Mouse (Mus musculus) neural tube, embryonic 15.5 days (tissue): Measurements from ENCODE around the gene Gm10665. TPM values are rescaled to one million over a fixed set of nuclear protein-coding genes. Genes with fewer than 3 reads are reported as not detected.
"Not testable (repeated sequence)": the region's sequence is repeated elsewhere in the genome, so short reads cannot be mapped to it uniquely, and the experiment has no call there.

Experiments used
- ATAC-seq: fragments of 200-750 bp; cut with Nextera tagmentation; 2 replicates; pipeline ENCODE4 v1.8.0; 2017; ENCODE audit warnings: mild to moderate bottlenecking, moderate TSS enrichment, moderate library complexity; ENCODE audit not compliant: low FRiP score
- H3K27ac ChIP-seq: fragments of 300-500 bp; sonication (generic); replicated peaks from 2 replicates; pipeline ENCODE4 v1.5.1; 2015; ENCODE audit warnings: mild to moderate bottlenecking, inconsistent platforms
- H3K27me3 ChIP-seq: fragments of 300-500 bp; sonication (generic); replicated peaks from 2 replicates; pipeline ENCODE4 v1.6.1; 2015; ENCODE audit warnings: inconsistent platforms
- H3K36me3 ChIP-seq: fragments of 300-500 bp; sonication (generic); 2 replicates; pipeline ENCODE4 v1.6.1; 2015; ENCODE audit warnings: inconsistent platforms
- H3K4me1 ChIP-seq: fragments of 300-500 bp; sonication (generic); 2 replicates; pipeline ENCODE4 v1.6.1; 2015; ENCODE audit warnings: inconsistent platforms
- H3K4me2 ChIP-seq: fragments of 300-500 bp; sonication (generic); 2 replicates; pipeline ENCODE4 v1.6.1; 2015; ENCODE audit warnings: inconsistent platforms, mild to moderate bottlenecking, moderate library complexity
- H3K4me3 ChIP-seq: fragments of 300-500 bp; sonication (generic); replicated peaks from 2 replicates; pipeline ENCODE4 v1.5.1; 2015; ENCODE audit warnings: mild to moderate bottlenecking, inconsistent platforms
- H3K9ac ChIP-seq: fragments of 300-500 bp; sonication (generic); replicated peaks from 2 replicates; pipeline ENCODE4 v1.6.1; 2015; ENCODE audit warnings: mild to moderate bottlenecking, inconsistent platforms
- H3K9me3 ChIP-seq: fragments of 300-500 bp; sonication (generic); replicated peaks from 2 replicates; pipeline ENCODE4 v1.6.1; 2016; ENCODE audit warnings: inconsistent platforms
- WGBS: fragments of 180-500 bp; shearing (Covaris S2); methylation state at CpG from one replicate; pipeline ENCODE4 v1.1.7; 2015; ENCODE audit warnings: mixed read lengths; 5-methylcytosine and 5-hydroxymethylcytosine counted together
- polyA plus RNA-seq: library from polyadenylated mRNA; unstranded; fragments of >200 nt; fragmentation: Nextera tagmentation; extraction: Ambion mirVana; gene quantifications from 2 replicates; pipeline ENCODE4 v1.2.1, GENCODE M21; 2015

Gm10665 gene
- polyA plus RNA-seq, result not detected in 2 replicates

DNA sequence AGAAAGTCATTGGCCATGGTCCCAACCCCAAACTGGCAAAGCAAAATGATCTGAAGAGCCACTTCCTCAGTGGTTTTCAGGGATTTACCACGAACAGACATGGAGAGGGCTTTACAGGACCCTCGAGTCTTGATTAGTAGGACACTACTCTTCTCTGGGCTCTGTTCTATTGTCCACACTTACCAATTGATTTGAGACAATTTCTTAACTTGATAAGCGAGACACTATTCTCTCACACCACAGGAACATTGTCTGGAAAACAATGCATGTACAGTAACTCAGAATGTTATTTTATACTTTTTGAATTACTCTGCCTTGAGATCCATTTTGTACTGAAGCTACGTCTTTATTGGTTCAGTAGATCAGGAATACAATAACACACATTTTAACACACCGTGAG, at the start of gene Gm10665:
Gm10665 (minus strand) TSS at position 101 of the 400 bp plus-strand sequence.
- H3K9me3 ChIP-seq, H3K4me3 ChIP-seq, H3K4me1 ChIP-seq, ATAC-seq, H3K36me3 ChIP-seq, H3K9ac ChIP-seq, H3K4me2 ChIP-seq, H3K27ac ChIP-seq, H3K27me3 ChIP-seq: not testable (repeated sequence)
- WGBS, result no CpG with 5 or more reads among the region's 5 CpGs

GRCm38 (mm10) chr7:22499578-22499977, 35.7 kb upstream of the Gm10665 start, which contains the start of gene Vmn1r151:
Gene Vmn1r151, minus strand, starts transcription at chr7:22499678.
- H3K27ac ChIP-seq, ATAC-seq, H3K9me3 ChIP-seq, H3K36me3 ChIP-seq, H3K4me2 ChIP-seq, H3K4me1 ChIP-seq, H3K9ac ChIP-seq, H3K27me3 ChIP-seq, H3K4me3 ChIP-seq: not testable (repeated sequence)
- WGBS, result 65% methylated on average over 2 of the region's 3 CpGs

- H3K36me3 ChIP-seq, H3K27me3 ChIP-seq, H3K4me1 ChIP-seq, H3K9me3 ChIP-seq, H3K9ac ChIP-seq, H3K4me2 ChIP-seq, H3K27ac ChIP-seq, ATAC-seq, H3K4me3 ChIP-seq: not testable (repeated sequence)
- no CpG with 5 or more reads among the region's 2 CpGs for WGBS
Measured at GRCm38 (mm10) chr7:22438129-22438528, 25.7 kb downstream of the Gm10665 start, which contains the start of gene Vmn1r149. Gene Vmn1r149, minus strand, starts transcription at chr7:22438229.

DNA sequence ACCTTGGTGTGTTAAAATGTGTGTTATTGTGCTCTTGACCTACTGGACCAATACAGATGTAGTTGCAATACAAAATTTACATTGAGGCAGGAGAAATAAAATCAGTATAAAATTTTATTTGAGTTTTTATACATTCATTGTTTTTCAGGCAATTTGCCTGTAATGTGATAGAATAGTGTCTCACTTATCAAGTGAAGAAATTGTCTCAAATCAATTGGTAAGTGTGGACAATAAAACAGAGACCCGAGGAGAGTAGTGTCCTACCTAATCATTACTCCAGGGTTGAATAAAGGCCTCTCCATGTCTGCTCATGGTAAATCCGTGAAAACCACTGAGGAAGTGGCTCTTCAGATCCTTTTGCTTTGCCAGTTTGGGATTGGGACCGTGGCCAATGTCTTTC, 50.6 kb downstream of the Gm10665 start, which contains the start of gene Vmn1r148:
Vmn1r148 (plus strand) TSS at position 301 of the 400 bp plus-strand sequence.
- not testable (repeated sequence) for H3K27ac ChIP-seq, ATAC-seq, H3K36me3 ChIP-seq, H3K4me1 ChIP-seq, H3K4me3 ChIP-seq, H3K4me2 ChIP-seq, H3K9ac ChIP-seq, H3K27me3 ChIP-seq, H3K9me3 ChIP-seq
- WGBS, result no CpG with 5 or more reads among the region's 3 CpGs

Other genes with a start within 250 kb of the Gm10665 start
- gene Gm8453, start 234.6 kb downstream of the Gm10665 start, polyA plus RNA-seq, result not detected in 2 replicates
- gene Gm4187, start 134.4 kb downstream of the Gm10665 start, polyA plus RNA-seq, result not detected in 2 replicates
- not detected in 2 replicates for gene Gm8660, start 93.0 kb downstream of the Gm10665 start, polyA plus RNA-seq
- not detected in 2 replicates for gene Vmn1r148, start 50.5 kb downstream of the Gm10665 start, polyA plus RNA-seq
- gene Vmn1r149, start 25.8 kb downstream of the Gm10665 start, polyA plus RNA-seq, result not detected in 2 replicates
- gene Vmn1r151, start 35.6 kb upstream of the Gm10665 start, polyA plus RNA-seq, result not detected in 2 replicates
- gene Vmn1r152, start 58.9 kb upstream of the Gm10665 start, polyA plus RNA-seq, result not detected in 2 replicates
- gene Gm8677, start 70.8 kb upstream of the Gm10665 start, polyA plus RNA-seq, result not detected in 2 replicates
- not detected in 2 replicates for gene Gm4201, start 101.3 kb upstream of the Gm10665 start, polyA plus RNA-seq
- gene Gm4565, start 124.1 kb upstream of the Gm10665 start, polyA plus RNA-seq, result not detected in 2 replicates
- not detected in 2 replicates for gene Vmn1r155, start 193.9 kb upstream of the Gm10665 start, polyA plus RNA-seq
- not detected in 2 replicates for gene Gm8693, start 228.2 kb upstream of the Gm10665 start, polyA plus RNA-seq